Mouse (Mus musculus) midbrain, postnatal 0 days (tissue): ENCODE measurements around the gene Slc3a2. TPM values are rescaled to one million over a fixed set of nuclear protein-coding genes. Genes with fewer than 3 reads are reported as not detected.

Source experiments
- ATAC-seq: fragments of 200-750 bp; cut with Nextera tagmentation; 2 replicates; pipeline ENCODE4 v1.8.0; 2017; ENCODE audit warnings: moderate number of reproducible peaks, mild to moderate bottlenecking, moderate TSS enrichment, moderate library complexity; ENCODE audit not compliant: low FRiP score
- DNase-seq: peaks from one replicate; pipeline ENCODE4 v3.0.0-alpha.2; 2015; ENCODE audit warnings: low spot score
- H3K27ac ChIP-seq: fragments of 300-500 bp; sonication (generic); 2 replicates; pipeline ENCODE4 v1.5.1; 2014; ENCODE audit warnings: low read depth, mild to moderate bottlenecking, low read length, mixed read lengths
- H3K27me3 ChIP-seq: fragments of 300-500 bp; sonication (generic); 2 replicates; pipeline ENCODE4 v1.6.1; 2014; ENCODE audit warnings: low read length, control low read depth, mixed read lengths; ENCODE audit not compliant: insufficient read depth
- H3K36me3 ChIP-seq: fragments of 300-500 bp; sonication (generic); 2 replicates; pipeline ENCODE4 v1.6.1; 2014; ENCODE audit warnings: low read length, control low read depth, mixed read lengths; ENCODE audit not compliant: insufficient read depth
- H3K4me1 ChIP-seq: fragments of 300-500 bp; sonication (generic); 2 replicates; pipeline ENCODE4 v1.6.1; 2014; ENCODE audit warnings: mild to moderate bottlenecking, control low read depth, antibody characterized with exemption, low read length, mixed read lengths; ENCODE audit not compliant: insufficient read depth
- H3K4me2 ChIP-seq: fragments of 300-500 bp; sonication (generic); 2 replicates; pipeline ENCODE4 v1.6.1; 2014; ENCODE audit warnings: low read depth, mild to moderate bottlenecking, low read length, mixed read lengths; ENCODE audit not compliant: poor library complexity, severe bottlenecking
- H3K4me3 ChIP-seq: fragments of 300-500 bp; sonication (generic); 2 replicates; pipeline ENCODE4 v1.5.1; 2014; ENCODE audit warnings: low read depth, mild to moderate bottlenecking, low read length, moderate library complexity
- H3K9ac ChIP-seq: fragments of 300-500 bp; sonication (generic); replicated peaks from 2 replicates; pipeline ENCODE4 v1.6.1; 2014; ENCODE audit warnings: mild to moderate bottlenecking, low read length, moderate library complexity, mixed read lengths; ENCODE audit not compliant: poor library complexity, severe bottlenecking
- H3K9me3 ChIP-seq: fragments of 300-500 bp; sonication (generic); 2 replicates; pipeline ENCODE4 v1.6.1; 2016; ENCODE audit warnings: low read length, control low read depth
- CTCF ChIP-seq: IDR thresholded peaks from 2 replicates; pipeline ENCODE4 v1.5.1; 2016; ENCODE audit warnings: antibody characterized with exemption, mild to moderate bottlenecking
- WGBS: fragments of 180-500 bp; shearing (Covaris S2); extraction: QIAGEN DNeasy Blood & Tissue Kit; methylation state at CpG from one replicate; pipeline ENCODE4 v1.1.7; 2014; 5-methylcytosine and 5-hydroxymethylcytosine counted together
- polyA plus RNA-seq: library from polyadenylated mRNA; unstranded; fragments of >200 nt; fragmentation: Nextera tagmentation; extraction: Ambion mirVana; gene quantifications from 2 replicates; pipeline ENCODE4 v1.2.1, GENCODE M21; 2015
- total RNA-seq: library from RNA; depleted of rRNA; stranded (reverse); fragments of >200 nt; gene quantifications from 2 replicates; pipeline ENCODE4 v1.2.3, GENCODE M21; 2014

Slc3a2 gene
- total and polyA plus RNA-seq, 2 experiments from 2014 or later, result 133 to 212 TPM

GRCm38 (mm10) chr19:8741243-8741869 is 18.2 kb upstream of the Slc3a2 start, which contains the start of gene Stx5a:
TSS of gene Stx5a (plus strand) at chr19:8741413.
- ATAC-seq (peak; percentile 97), DNase-seq (peak; percentile 99)
- H3K27me3 ChIP-seq, result no peaks in the 10 kb centered on the region
- no peaks in the 10 kb centered on the region for H3K9me3 ChIP-seq
- H3K36me3 ChIP-seq, result peaks cover 32% of the 10 kb centered on the region
- TF ChIP-seq CTCF, result peak; percentile 30
- peaks cover 10% of the 10 kb centered on the region; the same call in 1 of the 2 replicates for H3K4me1 ChIP-seq
- WGBS, result under 1% methylated on average over 36 of the region's 36 CpGs
- peak within 1 kb of the TSS; percentile 97 for H3K4me2 ChIP-seq
- peak within 1 kb of the TSS; percentile 95 for H3K27ac ChIP-seq
- H3K9ac ChIP-seq, result peak within 1 kb of the TSS; percentile 86
- H3K4me3 ChIP-seq, result peak within 1 kb of the TSS; percentile 85

- WGBS, result 66% methylated on average over 14 of the region's 14 CpGs
- Histone ChIP-seq H3K9ac (peak within 1 kb of the TSS; percentile 86), H3K27me3 (no peaks in the 10 kb centered on the region), H3K36me3 (peaks cover 28% of the 10 kb centered on the region), H3K27ac (peak within 1 kb of the TSS; percentile 95), H3K4me1 (peaks cover 10% of the 10 kb centered on the region; the same call in 1 of the 2 replicates), H3K4me3 (peak within 1 kb of the TSS; percentile 85), H3K4me2 (peak within 1 kb of the TSS; percentile 97), H3K9me3 (no peaks in the 10 kb centered on the region)
- DNase-seq (no peak), ATAC-seq (no peak)
- no peak for TF ChIP-seq CTCF
Measured at GRCm38 (mm10) chr19:8740603-8741002, 17.4 kb upstream of the Slc3a2 start, which contains the start of gene 1700092M07Rik. TSS of gene 1700092M07Rik (plus strand) at chr19:8740718.

- H3K27ac ChIP-seq, result no peak overlapping the region
- H3K4me2 ChIP-seq, result no peak overlapping the region
- 98% methylated on average over 6 of the region's 6 CpGs for WGBS
- no peak overlapping the region for H3K4me3 ChIP-seq
- peaks cover 10% of the 10 kb centered on the region; the same call in 1 of the 2 replicates for H3K4me1 ChIP-seq
- no peak for TF ChIP-seq CTCF
- ATAC-seq (no peak), DNase-seq (no peak)
- no peaks in the 10 kb centered on the region for H3K27me3 ChIP-seq
- H3K9ac ChIP-seq, result no peak overlapping the region
- H3K36me3 ChIP-seq, result peaks cover 26% of the 10 kb centered on the region
- no peaks in the 10 kb centered on the region for H3K9me3 ChIP-seq
Measured at GRCm38 (mm10) chr19:8739646-8740045, 16.5 kb upstream of the Slc3a2 start.

- Histone ChIP-seq H3K4me1 (peaks cover 10% of the 10 kb centered on the region; the same call in 1 of the 2 replicates), H3K36me3 (peaks cover 26% of the 10 kb centered on the region), H3K27me3 (no peaks in the 10 kb centered on the region), H3K4me3 (no peak overlapping the region), H3K9me3 (no peaks in the 10 kb centered on the region), H3K4me2 (no peak overlapping the region), H3K9ac (no peak overlapping the region), H3K27ac (no peak overlapping the region)
- DNase-seq, result no peak
- TF ChIP-seq CTCF, result no peak
- ATAC-seq, result no peak
- WGBS, result 93% methylated on average over 7 of the region's 7 CpGs
Measured at GRCm38 (mm10) chr19:8738911-8739310, 15.7 kb upstream of the Slc3a2 start.

- H3K4me1 ChIP-seq, result no peaks in the 10 kb centered on the region; the same call in 1 of the 2 replicates
- DNase-seq, result no peak
- H3K36me3 ChIP-seq, result peaks cover 21% of the 10 kb centered on the region
- H3K27me3 ChIP-seq, result no peaks in the 10 kb centered on the region
- H3K4me3 ChIP-seq, result peak overlapping the region; percentile 85
- WGBS, result 3% methylated on average over 11 of the region's 11 CpGs
- ATAC-seq, result peak; percentile 36; the same call in 1 of the 2 replicates
- no peaks in the 10 kb centered on the region for H3K9me3 ChIP-seq
- peak overlapping the region; percentile 75 for H3K27ac ChIP-seq
- H3K9ac ChIP-seq, result peak overlapping the region; percentile 75
- TF ChIP-seq CTCF, result no peak
- peak overlapping the region; percentile 92 for H3K4me2 ChIP-seq
Measured at GRCm38 (mm10) chr19:8736160-8736467, 12.9 kb upstream of the Slc3a2 start.

- no peaks in the 10 kb centered on the region; the same call in 1 of the 2 replicates for H3K4me1 ChIP-seq
- H3K36me3 ChIP-seq, result peaks cover 21% of the 10 kb centered on the region
- DNase-seq, result peak; percentile 96
- H3K9ac ChIP-seq, result peak within 1 kb of the TSS; percentile 75
- no peak for TF ChIP-seq CTCF
- WGBS, result under 1% methylated on average over 32 of the region's 32 CpGs
- H3K27me3 ChIP-seq, result no peaks in the 10 kb centered on the region
- no peaks in the 10 kb centered on the region for H3K9me3 ChIP-seq
- peak; percentile 93 for ATAC-seq
- peak within 1 kb of the TSS; percentile 92 for H3K4me2 ChIP-seq
- peak within 1 kb of the TSS; percentile 75 for H3K27ac ChIP-seq
- H3K4me3 ChIP-seq, result peak within 1 kb of the TSS; percentile 85
Measured at GRCm38 (mm10) chr19:8735389-8736159, 12.4 kb upstream of the Slc3a2 start, which contains the start of gene Wdr74. TSS of gene Wdr74 (plus strand) at chr19:8735827.
